Mouse (Mus musculus) naive thymus-derived CD4-positive, alpha-beta T cell, adult 2 months (primary cell): Measurements from ENCODE around the gene Ampd3.

Experiments used
- DNase-seq: peaks from one replicate; pipeline ENCODE4 v3.0.0-alpha.2; 2011; ENCODE audit warnings: low read depth

Gene Ampd3

DNA sequence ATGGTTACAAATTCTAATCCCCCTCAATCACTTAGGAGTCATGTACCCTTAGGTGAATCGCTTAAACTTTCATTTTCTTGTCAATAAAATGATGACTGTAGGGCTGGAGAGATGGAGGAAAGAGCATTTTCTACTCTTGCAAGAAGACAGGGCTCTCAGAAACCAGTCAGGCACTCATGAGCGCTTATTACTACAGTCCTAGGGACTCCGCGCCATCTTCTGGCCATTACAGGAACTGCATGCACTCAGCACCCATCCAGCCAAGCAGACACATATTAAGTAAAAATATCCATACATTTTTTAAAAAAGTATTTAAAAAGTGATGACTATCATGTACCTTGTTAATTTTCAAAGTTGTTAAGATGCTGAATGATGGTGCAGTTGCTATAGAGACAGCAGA lies 33.0 kb downstream of the Ampd3 start:
- DNase-seq: peak; percentile 89

DNA sequence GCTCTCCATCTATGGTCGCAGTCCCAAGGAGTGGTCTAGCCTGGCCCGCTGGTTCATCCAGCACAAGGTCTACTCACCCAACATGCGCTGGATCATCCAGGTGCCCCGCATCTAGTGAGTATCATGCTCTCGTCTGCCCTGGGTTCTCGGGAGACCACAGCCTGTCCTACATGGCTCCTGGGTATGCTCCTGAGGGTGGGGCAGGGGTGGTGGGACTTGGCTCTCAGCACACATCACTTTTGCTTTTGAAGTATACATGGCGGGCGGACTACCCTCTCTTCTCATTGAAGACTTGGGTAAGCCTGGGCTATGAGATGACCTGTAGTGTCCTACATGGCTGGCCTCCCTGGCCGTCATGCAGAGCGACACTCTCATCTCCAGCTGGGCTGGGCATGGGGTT lies 35.1 kb downstream of the Ampd3 start:
- DNase-seq: no peak

DNA sequence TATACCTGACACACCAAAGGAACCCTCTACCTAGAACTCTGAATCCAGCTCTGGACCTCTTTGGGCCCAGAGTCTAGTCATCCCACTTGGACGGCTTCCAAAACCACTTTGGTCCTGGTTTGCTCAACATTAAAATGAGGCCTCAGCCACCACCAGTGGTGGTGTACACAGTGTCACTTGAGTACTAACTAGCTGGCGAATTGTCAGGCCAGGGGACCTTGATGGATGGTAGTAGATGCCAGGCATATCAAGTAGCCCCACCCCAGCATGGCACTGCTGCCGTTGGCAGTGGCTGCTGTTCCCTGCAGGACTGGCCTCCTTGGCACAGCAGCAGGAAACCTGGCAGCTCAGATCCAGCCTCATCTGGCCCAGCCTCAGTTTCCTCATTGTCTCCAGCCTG lies 36.3 kb downstream of the Ampd3 start:
- no peak for DNase-seq

DNA sequence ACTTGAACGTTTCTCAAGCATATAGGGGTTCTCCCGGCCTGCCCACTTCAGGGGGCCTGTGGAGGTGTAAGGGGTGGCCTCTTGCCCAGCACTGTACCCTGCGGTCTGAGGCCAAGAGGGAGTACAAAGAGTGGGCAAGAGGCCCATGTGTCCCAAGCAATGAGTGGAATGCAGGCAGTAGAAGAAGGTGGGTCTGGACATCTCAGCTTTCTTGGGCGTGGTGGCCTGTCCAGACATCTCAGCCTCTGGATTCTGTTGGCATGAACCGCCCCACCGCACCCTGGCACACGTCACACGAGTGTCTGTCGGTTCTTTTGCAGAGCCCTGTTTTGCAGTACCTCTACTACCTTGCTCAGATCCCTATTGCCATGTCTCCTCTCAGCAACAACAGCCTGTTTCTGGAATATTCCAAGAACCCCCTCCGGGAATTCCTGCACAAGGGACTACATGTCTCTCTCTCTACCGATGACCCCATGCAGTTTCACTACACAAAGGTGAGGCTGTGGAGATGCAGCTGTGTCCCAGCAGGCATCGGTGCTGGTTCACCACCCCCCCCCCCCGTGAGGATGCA lies 39.5 kb downstream of the Ampd3 start:
- DNase-seq: no peak

DNA sequence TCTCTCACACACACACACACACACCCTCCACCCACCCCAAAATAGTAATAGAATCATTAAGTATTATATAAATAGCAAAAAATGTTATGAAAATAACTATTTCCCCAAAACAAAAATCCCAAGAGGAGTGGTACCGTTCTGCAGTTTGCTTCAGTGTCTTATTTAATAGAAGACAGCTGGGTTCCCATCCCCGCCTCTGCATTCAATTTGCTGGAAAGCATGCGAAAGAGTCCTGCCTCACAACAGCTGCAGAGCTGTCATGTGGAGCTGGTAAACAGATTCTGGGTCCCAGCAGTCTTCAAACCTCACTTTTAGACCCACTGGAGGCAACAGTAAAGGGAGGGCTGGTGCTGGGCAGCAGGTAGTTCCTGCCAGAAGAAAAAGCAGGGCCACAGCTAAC lies 41.0 kb downstream of the Ampd3 start:
- no peak for DNase-seq

DNA sequence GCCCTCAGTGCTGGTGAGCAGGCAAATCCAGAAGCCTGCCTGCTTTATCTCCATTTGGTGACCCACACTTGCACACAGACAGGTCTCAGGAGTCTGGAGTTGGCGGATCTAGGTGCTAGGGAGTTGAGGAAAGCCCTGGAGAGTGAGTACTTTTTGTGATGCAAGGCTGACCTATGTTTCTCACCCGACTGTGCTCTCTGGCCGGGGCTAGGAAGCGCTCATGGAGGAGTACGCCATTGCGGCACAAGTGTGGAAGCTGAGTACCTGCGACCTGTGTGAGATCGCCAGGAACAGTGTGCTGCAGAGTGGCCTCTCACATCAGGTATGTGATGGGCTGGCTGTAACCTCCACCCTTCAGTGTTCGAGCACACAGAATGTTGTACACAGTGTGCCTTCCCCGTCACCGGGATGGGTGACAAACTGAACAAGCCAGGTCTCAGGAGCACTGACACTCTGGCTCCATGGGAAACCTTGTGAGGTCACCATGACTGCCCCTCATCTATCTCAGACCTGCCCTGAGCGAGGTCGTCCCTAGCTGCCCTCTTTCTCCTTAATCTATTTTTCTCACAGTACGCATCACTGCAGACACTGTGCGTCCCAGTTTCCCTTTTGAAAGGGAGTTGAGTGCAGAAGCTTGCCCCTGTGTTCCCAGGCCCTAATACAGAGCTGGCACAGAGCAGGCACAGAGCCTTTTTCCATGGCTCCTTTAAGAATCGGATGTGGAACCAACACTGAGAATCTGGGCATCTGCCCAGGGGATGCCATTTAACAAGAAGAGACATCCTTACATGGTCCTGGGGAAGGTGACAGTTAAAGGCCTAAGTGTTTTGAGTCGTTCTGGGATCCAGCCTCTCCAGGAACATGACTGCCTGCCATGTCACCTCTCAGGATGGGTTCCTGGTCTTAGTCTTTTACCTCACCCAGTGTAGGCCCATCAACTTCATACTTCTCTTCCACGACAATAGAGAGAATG lies 41.9 kb downstream of the Ampd3 start:
- no peak for DNase-seq

DNA sequence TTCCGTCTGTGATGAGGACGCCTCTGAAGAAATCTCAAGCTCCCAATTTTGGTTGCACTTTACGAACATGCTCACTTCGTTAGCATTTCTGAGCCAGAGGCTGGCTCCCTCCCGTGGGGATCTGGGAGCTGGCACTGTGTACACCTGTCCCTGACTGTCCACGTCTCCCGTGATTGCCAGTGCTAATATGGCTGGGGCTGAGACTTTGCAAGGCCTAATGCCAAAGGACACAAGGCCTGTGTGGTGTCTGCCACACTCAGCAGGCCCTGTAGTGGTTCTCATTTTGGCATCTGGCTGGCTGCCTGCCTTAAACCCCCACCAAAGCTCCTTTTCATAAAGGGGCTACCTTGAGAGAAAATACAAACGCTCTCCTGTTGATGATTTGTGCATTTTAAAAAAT lies 43.0 kb downstream of the Ampd3 start:
- no peak for DNase-seq

DNA sequence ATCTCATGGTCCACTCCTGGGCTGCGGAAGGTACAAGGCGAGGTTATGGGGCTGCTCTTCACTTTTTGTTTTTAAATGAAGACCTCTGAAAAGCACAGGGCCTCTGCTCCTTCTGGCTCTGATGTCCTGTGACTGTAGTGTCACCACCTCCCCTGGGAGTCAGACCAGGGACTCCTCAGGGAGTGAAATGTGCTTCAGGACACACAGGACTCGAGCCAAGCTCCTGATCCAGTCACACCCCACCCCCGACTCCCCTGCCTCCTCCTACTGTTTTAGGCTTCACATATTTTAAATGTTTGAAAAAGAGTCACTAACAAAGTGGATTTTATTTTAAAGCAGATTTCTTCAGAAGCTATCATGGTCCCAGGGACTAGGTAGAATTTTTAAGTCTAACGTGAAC lies 43.5 kb downstream of the Ampd3 start:
- no peak for DNase-seq

DNA sequence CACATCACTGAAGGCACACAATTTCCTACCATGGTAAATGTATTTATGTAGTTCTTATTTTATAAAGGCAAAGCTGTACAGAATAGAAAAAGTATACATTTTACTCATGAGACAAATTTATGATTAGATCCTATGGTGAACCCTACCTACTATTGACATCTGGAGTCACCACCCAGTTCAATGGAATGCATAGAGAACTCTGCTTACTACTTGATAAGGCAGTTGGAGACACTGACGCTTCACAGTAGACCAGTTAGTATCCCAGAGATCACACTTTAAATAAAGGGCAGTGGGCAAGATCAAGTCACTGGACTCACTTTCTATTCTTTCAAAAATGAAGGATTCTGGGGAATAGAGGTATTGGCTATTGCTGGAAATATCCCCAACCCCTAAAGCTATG lies 46.0 kb downstream of the Ampd3 start:
- DNase-seq: no peak

DNA sequence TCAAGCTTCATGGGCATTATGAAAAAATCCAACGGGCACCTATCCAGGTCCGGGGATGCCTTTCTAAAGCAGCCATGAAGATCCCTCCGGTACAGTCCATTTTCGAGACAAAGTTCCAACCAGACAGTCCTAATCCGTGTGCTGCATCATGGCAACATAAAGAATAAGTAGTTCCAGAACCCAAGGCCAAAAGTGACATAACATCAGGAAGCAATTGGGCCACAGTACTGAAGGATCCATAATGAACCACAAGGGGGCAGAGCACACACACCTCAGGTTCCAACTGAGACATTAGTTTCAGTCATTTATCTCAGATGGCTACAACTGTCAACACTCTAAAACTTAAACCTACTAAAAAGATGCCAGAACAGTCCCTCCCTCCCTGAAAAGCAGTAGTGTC lies 48.0 kb downstream of the Ampd3 start:
- DNase-seq: peak; percentile 82

DNA sequence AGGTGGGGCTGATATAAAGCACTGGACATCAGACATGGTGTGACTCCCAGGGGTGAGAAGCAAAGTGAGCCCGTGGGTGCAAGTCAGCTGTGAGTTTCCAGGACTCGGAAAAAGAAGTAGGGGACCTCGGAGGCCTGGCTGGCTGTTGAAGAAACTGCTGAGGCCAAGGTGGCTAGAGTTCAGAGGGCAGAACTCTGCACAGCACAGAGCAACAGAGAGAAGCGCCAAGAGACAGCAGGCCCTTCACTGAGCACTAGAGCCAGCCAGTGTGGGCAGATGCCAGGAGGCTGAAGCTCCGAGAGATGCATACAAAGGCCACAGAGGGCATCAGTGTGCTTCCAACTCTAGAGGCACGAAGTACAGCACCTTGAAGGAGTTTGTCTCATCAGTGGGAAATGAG lies 50.2 kb downstream of the Ampd3 start:
- DNase-seq: no peak

DNA sequence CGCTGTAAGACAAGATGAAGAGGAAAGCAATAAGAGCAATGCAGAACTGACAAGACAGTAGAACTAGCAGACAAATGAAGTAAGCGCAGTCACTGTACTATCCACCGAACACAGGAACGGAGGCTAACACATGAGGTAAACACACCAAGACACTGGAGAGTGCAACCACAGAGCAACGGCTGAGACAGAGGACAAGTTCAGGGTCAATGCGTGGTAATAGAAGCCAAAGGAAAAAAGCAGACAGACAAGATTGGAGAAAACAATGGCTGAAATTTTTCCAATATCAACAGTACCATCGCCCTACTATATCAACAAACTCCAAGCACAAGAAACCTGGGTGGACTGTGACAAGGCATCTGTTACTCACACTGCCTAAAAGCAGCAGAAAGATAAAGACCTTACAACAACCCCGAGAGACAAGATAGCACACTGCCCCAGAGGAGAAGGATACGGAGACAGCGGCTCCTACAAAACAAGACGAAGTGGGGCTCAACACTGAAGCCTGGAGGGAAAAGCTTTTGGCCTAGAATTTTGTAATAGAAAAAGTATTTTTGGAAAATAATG lies 50.9 kb downstream of the Ampd3 start:
- no peak for DNase-seq

DNA sequence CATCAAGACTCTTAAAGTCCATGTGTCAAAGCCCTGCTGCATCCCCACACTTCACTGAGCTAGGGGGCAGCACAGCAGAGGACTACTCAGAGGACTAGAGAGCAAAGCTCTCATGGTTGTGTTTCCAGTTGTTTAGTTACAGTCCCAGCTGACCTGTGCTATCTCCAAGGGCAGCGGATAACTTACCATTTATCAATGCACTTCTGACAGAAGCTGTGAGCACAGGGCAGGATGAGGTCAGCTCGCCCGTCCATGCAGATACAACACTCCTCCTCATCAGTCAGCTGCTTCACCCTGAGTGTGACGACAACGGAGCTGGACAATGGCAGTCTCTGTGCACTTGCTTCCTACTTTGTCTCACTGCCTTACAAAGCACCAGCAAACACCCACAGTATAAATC lies 53.1 kb downstream of the Ampd3 start:
- no peak for DNase-seq

DNA sequence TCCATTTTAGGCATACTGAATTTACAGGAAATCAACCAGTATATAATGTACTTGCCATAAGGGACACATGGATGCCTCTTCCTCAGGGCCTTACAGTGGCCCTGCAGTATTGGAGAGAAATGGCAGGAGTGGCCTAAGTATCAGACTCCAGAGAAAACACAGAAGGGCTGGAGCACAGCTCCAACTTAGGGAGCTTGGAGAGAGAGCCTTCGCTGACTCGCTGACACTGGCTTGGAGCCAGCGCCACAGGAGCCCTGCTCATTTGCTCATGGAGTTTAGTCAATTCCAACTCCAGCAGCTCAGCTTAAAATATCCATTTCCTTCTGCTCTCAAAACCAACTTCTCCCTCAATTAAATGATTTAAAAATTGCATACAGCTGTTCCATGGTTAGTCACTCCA lies 53.6 kb downstream of the Ampd3 start:
- DNase-seq: no peak

DNA sequence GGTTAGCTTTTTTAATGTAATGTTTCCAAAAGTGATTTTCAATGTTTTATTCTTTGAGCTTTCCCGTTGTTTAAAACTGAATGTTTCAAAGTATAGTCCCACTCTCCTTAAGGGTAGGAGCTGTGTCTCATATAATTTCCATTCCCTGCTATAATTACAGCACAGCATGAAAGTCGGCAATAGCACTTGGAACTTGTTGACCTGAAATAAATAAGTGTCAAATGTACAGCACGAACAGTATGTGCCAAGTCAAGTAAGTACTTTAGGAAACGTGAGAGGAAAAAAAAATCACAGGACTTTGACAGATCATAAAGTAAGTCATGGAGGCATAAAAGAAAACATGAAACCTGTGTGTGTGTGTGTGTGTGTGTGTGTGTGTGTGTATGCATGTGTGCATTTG lies 54.0 kb downstream of the Ampd3 start:
- DNase-seq: no peak

DNA sequence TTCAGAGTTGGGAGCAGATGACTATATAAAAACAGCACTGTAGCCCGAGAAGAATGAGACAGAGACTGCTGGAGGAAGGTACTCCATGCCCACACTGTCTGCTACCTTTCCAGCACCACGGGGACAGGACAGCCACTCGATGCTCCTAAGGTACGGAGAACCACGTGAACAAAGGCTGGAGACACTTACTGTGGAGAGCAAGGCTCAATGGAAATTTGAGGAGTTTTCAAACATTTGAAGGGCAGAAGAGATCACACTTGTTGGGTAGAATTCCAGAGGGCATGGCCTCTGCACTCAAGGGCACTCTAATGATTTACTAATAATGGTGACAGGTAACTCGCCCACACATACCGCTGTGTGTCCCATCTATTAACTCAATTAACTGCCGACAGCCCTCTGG lies 55.1 kb downstream of the Ampd3 start:
- DNase-seq: no peak

DNA sequence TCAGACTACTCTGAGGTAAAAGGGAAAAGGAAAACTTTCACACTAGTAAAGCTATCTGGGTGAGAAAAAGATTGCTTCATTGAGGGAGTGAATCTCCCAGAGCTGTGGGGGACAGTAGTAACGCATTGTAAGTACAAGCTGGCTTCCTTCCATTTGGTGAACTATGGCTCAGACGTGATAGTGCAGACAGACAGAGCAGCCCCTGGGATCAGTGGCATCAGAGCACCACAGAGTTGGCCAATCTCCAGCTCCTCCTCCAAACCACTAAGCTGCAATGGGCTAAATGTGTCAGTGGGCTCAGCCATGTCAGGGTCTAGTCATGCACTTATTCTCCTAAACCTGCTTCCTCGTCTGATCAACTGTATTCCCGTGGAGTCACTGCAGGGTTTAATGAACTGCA lies 55.6 kb downstream of the Ampd3 start:
- DNase-seq: no peak

DNA sequence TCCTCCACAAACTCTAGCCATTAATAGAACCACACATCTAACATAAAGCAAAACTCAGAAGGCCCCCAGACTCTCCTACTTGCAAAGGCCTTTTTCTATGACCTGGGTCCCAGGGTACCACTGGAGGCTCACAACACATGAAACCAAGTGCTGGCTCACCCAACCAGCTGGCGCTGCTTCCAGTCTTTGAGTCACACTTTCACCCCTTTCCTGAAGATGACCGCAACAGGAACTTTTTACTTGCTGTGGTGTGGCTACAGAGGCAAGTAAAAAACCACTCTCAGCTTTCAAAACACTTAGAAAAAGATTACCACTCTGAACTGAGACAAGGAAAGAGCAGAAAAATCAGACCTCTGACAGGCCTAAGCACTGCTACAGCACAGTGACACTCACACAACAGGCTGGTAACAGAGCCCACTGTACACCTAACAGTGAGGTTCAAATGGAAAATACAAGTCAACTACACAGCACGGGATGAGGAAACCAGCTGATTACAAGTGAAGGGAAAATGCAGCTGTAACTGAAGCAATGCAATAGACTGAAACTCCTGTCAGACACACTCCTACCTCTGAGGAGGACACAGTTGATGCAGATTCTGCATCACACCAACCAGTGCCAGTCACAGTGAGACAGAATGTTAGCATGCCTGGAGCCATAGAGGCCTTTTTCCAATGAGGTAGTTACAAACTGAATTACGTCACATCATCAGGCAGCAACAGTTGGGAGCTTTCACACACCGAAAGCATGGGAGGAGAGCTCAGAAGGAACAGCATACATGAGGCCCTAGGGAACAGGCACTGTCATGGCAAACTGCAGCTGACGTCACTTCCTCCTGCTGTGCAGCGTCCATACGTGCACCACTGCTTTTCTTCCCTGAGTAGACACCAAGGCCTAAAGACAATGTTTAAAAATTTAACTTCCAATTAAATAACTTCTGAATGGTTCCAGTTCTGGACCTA lies 56.3 kb downstream of the Ampd3 start:
- DNase-seq: peak; percentile 32

DNA sequence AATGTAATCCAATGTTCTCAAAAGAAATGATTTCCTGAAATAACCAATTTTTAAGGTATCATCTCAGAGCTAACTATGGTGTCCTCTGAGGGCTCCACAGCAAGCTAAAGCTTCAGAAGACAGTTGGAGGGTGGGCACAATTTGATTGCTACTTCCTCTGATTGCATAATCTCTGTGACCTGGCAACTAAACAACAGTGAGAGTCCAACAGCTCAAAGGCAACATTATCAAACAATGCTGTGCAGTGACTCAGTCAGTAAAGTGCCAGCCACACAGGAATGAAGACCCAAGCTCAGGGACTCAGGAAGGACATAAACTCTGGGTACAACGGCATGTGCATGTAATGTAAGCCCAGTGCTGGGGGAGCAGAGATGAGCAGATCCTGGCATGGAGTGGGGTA lies 65.0 kb downstream of the Ampd3 start:
- DNase-seq: no peak

DNA sequence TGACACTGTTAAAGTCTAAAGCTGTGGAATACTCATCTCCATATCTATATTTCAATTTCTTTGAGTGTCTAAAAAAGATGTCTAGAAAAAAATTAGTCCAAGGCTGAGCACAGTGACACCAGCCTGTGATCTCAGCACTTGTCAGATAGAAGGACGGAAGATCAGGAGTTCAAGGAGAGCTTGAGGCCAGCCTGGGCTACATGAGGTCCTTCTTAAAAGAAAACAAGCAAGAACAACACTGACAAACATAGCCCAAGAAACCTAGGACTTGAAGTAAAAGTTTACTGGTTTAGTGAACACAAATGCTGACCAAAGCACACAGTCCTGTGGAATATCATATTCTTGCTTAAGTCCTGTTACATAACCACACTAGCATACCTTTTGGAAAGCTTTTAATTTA lies 66.0 kb downstream of the Ampd3 start:
- no peak for DNase-seq

DNA sequence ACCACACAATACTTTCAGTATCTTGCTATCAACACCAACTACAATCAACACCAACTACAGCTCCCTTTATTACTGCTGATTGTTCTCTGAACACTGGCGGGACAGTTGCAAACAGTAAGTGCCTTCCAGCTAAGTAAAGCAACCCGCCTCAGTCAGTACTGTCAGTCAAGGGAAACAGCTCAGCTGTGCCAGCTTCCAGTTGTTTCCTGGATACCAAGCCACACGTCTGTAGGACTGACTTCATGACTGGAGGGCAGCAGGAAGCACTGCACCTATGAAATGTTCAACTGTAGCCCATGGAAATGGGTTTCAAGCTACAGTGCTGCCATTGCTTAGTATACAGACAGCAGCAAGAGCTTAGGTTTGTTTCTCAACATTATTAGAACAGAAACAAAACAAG lies 66.5 kb downstream of the Ampd3 start:
- DNase-seq: no peak

DNA sequence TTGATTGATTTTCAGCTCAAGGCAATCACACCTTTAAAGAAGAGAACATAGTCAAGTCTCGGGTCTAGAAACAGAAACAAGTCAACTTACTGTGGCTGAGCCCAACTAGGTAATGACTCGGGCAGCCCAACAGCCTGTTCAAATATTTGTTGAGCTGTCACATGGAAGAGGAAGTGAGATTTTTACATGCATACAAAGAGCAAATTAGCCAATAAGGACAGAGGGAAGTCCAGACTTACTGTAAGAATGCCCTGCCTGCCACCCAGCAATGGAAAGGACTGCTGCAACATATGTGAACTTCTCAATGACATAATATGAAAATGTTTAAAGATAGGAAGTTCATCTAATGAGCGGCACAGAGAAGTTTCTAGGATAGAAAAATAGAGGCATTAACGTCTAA lies 72.3 kb downstream of the Ampd3 start:
- no peak for DNase-seq
